Mouse (Mus musculus) limb, embryonic 15.5 days (tissue): ENCODE data around the gene Gm27021. TPM values are rescaled to one million over a fixed set of nuclear protein-coding genes. Genes with fewer than 3 reads are reported as not detected.
A peak's percentile ranks its signal among the peaks of the same experiment; 100 is the strongest.
"Not testable (repeated sequence)": the region's sequence is repeated elsewhere in the genome, so short reads cannot be mapped to it uniquely, and the experiment has no call there.

Experiments used
- ATAC-seq: fragments of 200-750 bp; cut with Nextera tagmentation; 2 replicates; pipeline ENCODE4 v1.8.0; 2017; ENCODE audit warnings: low read depth, moderate TSS enrichment; ENCODE audit not compliant: insufficient number of reproducible peaks, low FRiP score, low TSS enrichment
- H3K27ac ChIP-seq: fragments of 300-500 bp; sonication (generic); 2 replicates; pipeline ENCODE4 v1.5.1; 2015; ENCODE audit warnings: moderate library complexity, mild to moderate bottlenecking, inconsistent platforms
- H3K27me3 ChIP-seq: fragments of 300-500 bp; sonication (generic); 2 replicates; pipeline ENCODE4 v1.6.1; 2015; ENCODE audit warnings: inconsistent platforms
- H3K36me3 ChIP-seq: fragments of 300-500 bp; sonication (generic); 2 replicates; pipeline ENCODE4 v1.6.1; 2015; ENCODE audit warnings: inconsistent platforms
- H3K4me1 ChIP-seq: fragments of 300-500 bp; sonication (generic); 2 replicates; pipeline ENCODE4 v1.6.1; 2015; ENCODE audit warnings: inconsistent platforms
- H3K4me2 ChIP-seq: fragments of 300-500 bp; sonication (generic); 2 replicates; pipeline ENCODE4 v1.6.1; 2015; ENCODE audit warnings: mild to moderate bottlenecking, inconsistent platforms
- H3K4me3 ChIP-seq: fragments of 300-500 bp; sonication (generic); 2 replicates; pipeline ENCODE4 v1.5.1; 2015; ENCODE audit warnings: mild to moderate bottlenecking, inconsistent platforms
- H3K9ac ChIP-seq: fragments of 300-500 bp; sonication (generic); 2 replicates; pipeline ENCODE4 v1.6.1; 2015; ENCODE audit warnings: inconsistent platforms
- H3K9me3 ChIP-seq: fragments of 300-500 bp; sonication (generic); 2 replicates; pipeline ENCODE4 v1.6.1; 2016; ENCODE audit warnings: inconsistent platforms
- WGBS: fragments of 180-500 bp; shearing (Covaris S2); methylation state at CpG from one replicate; pipeline ENCODE4 v1.1.7; 2015; 5-methylcytosine and 5-hydroxymethylcytosine counted together
- polyA plus RNA-seq: library from polyadenylated mRNA; unstranded; fragments of >200 nt; fragmentation: Nextera tagmentation; extraction: Ambion mirVana; gene quantifications from 2 replicates; pipeline ENCODE4 v1.2.1, GENCODE M21; 2015

The Gm27021 gene
- polyA plus RNA-seq, 1 experiment from 2014 or later = 5.0 TPM

DNA sequence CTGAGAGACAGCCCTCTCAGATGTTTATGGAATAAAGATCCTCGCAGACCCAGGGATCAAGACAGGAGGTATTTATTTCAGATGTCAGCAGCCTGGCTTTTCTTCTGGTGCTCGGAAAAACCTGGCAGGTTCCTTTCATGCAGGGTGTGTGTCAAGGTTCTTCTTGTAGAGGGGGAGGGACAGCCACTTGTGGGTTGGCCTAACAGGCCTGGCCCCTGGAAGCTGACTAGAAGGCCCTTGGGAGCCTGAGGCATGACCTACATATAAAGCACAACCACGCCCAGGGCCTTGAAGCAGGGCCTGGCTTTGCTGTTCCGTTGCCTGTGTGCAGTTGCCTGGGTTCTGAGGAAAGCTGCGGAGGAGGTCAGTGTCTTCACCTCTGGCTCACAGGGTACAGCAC, 17.2 kb upstream of the Gm27021 start:
- Histone ChIP-seq H3K27ac (peak overlapping the region; percentile 77), H3K27me3 (peaks cover 5% of the 10 kb centered on the region; the same call in 1 of the 2 replicates), H3K36me3 (no peaks in the 10 kb centered on the region), H3K9ac (no peak overlapping the region), H3K4me2 (no peak overlapping the region), H3K4me1 (peaks cover 22% of the 10 kb centered on the region), H3K9me3 (no peaks in the 10 kb centered on the region), H3K4me3 (no peak overlapping the region)
- ATAC-seq = no peak; the same call in 1 of the 2 replicates
- WGBS = 36% methylated on average over 5 of the region's 5 CpGs

- H3K4me3 ChIP-seq = no peak overlapping the region
- no peak for ATAC-seq
- peaks cover 22% of the 10 kb centered on the region for H3K4me1 ChIP-seq
- H3K27ac ChIP-seq = no peak overlapping the region
- H3K9ac ChIP-seq = no peak overlapping the region
- no peaks in the 10 kb centered on the region for H3K36me3 ChIP-seq
- no peaks in the 10 kb centered on the region for H3K9me3 ChIP-seq
- 62% methylated on average over 5 of the region's 5 CpGs for whole genome bisulfite sequencing
- H3K4me2 ChIP-seq = no peak overlapping the region
- peaks cover 5% of the 10 kb centered on the region; the same call in 1 of the 2 replicates for H3K27me3 ChIP-seq
Observed at GRCm38 (mm10) chr8:120684082-120684481, 16.2 kb upstream of the Gm27021 start.

- Histone ChIP-seq H3K9ac (no peak overlapping the region), H3K9me3 (no peaks in the 10 kb centered on the region), H3K4me1 (peaks cover 22% of the 10 kb centered on the region), H3K27ac (no peak overlapping the region), H3K27me3 (peaks cover 5% of the 10 kb centered on the region; the same call in 1 of the 2 replicates), H3K4me3 (no peak overlapping the region), H3K4me2 (no peak overlapping the region), H3K36me3 (no peaks in the 10 kb centered on the region)
- WGBS = 14% methylated on average over 10 of the region's 10 CpGs
- ATAC-seq = no peak
Observed at GRCm38 (mm10) chr8:120683602-120684001, 15.7 kb upstream of the Gm27021 start.

- H3K4me2 ChIP-seq = no peak overlapping the region
- ATAC-seq = no peak
- no peak overlapping the region for H3K9ac ChIP-seq
- no peak overlapping the region for H3K27ac ChIP-seq
- H3K4me1 ChIP-seq = peaks cover 20% of the 10 kb centered on the region
- H3K4me3 ChIP-seq = no peak overlapping the region
- WGBS = 68% methylated on average over 10 of the region's 10 CpGs
- H3K27me3 ChIP-seq = peaks cover 5% of the 10 kb centered on the region; the same call in 1 of the 2 replicates
- no peaks in the 10 kb centered on the region for H3K36me3 ChIP-seq
- H3K9me3 ChIP-seq = no peaks in the 10 kb centered on the region
Observed at GRCm38 (mm10) chr8:120681113-120681512, 13.2 kb upstream of the Gm27021 start.

GRCm38 (mm10) chr8:120680405-120680804, 12.5 kb upstream of the Gm27021 start:
- not testable (repeated sequence) for ATAC-seq, H3K27ac ChIP-seq, H3K4me3 ChIP-seq, H3K9me3 ChIP-seq, H3K9ac ChIP-seq, H3K36me3 ChIP-seq, H3K27me3 ChIP-seq, H3K4me2 ChIP-seq
- WGBS = 56% methylated on average over 7 of the region's 7 CpGs
- H3K4me1 ChIP-seq = peaks cover 16% of the 10 kb centered on the region

DNA sequence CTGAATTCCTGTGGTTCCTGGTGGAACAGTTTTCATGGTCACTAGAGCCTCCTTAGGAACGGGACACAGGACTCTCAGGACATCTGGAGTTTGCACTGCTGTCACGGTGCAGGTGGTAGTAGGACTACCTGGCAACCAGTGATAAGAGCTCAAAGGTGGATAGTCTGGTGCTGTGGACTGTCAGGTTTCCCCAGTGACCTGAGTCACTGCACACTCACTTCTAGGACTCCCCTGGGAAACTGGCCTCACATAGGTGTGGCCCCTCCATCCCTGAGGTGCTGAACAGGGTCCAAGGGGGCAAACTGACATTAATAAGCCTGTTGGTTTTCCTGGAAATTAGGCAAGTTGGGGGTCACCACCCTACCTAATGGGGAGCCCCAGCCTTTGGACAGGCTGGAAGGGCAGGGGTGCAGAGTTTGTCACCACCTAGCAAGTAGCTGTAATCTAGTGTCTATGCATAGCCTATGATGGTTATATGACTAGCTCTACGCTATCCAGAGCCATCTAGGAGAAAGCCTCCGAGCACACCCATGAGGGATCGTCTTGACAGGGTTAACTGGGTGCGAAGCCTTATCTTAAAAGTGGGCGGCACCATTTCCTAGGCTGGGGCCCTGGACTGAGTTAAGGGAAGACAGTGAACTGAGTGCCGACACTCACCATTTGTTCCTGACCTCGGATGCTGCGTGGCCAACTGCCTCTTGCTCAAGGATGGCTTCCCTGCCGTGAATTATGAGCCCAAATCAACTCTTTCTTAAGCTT, 11.9 kb upstream of the Gm27021 start:
- Histone ChIP-seq H3K4me2 (no peak overlapping the region), H3K9ac (no peak overlapping the region), H3K36me3 (peaks cover 7% of the 10 kb centered on the region; the same call in 1 of the 2 replicates), H3K9me3 (no peaks in the 10 kb centered on the region), H3K27ac (no peak overlapping the region), H3K4me3 (no peak overlapping the region), H3K4me1 (peaks cover 10% of the 10 kb centered on the region; the same call in 1 of the 2 replicates), H3K27me3 (peaks cover 5% of the 10 kb centered on the region; the same call in 1 of the 2 replicates)
- ATAC-seq = no peak
- WGBS = 56% methylated on average over 11 of the region's 11 CpGs

DNA sequence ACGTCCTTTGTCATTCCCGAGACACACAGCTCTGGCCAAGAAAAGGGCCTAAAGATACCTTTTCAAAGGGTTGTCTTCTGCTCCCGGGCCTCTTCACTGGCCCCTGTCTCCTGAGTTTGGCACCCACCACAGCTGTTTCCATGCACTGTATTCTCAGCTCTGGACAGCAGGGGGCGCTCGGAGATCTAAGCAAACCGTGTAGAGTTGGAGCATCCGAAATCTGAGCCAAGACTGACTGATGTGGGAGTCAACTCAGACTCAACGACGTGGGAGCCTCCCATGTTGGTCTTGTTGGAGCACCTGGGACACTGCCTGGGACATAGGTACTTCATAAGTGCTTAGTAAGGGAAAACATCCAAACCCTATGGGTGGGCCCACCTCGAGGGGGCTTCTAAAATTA, 10.6 kb upstream of the Gm27021 start:
- Histone ChIP-seq H3K4me2 (no peak overlapping the region), H3K27me3 (peaks cover 5% of the 10 kb centered on the region; the same call in 1 of the 2 replicates), H3K9me3 (no peaks in the 10 kb centered on the region), H3K36me3 (peaks cover 16% of the 10 kb centered on the region), H3K9ac (no peak overlapping the region), H3K4me3 (no peak overlapping the region), H3K4me1 (0 out of 2 replicates have a peak, but pooled peaks cover 3% of the 10 kb centered on the region), H3K27ac (no peak overlapping the region)
- WGBS = 12% methylated on average over 10 of the region's 10 CpGs
- ATAC-seq = no peak

GRCm38 (mm10) chr8:120675718-120676117, 7.8 kb upstream of the Gm27021 start:
- H3K9ac ChIP-seq = no peak overlapping the region
- 0 out of 2 replicates have a peak, but pooled peaks cover 3% of the 10 kb centered on the region for H3K4me1 ChIP-seq
- WGBS = 76% methylated on average over 8 of the region's 8 CpGs
- no peaks in the 10 kb centered on the region for H3K27me3 ChIP-seq
- no peak for ATAC-seq
- no peak overlapping the region for H3K4me2 ChIP-seq
- no peak overlapping the region for H3K27ac ChIP-seq
- H3K36me3 ChIP-seq = peaks cover 42% of the 10 kb centered on the region
- H3K9me3 ChIP-seq = no peaks in the 10 kb centered on the region
- no peak overlapping the region for H3K4me3 ChIP-seq

- H3K36me3 ChIP-seq = peaks cover 53% of the 10 kb centered on the region
Observed at GRCm38 (mm10) chr8:120673298-120673697, 5.4 kb upstream of the Gm27021 start.

GRCm38 (mm10) chr8:120672626-120673229, 4.8 kb upstream of the Gm27021 start:
- Histone ChIP-seq H3K36me3 (peaks cover 53% of the 10 kb centered on the region), H3K9ac (no peak overlapping the region), H3K27me3 (no peaks in the 10 kb centered on the region), H3K9me3 (no peaks in the 10 kb centered on the region), H3K4me2 (no peak overlapping the region), H3K4me3 (no peak overlapping the region), H3K4me1 (peaks cover 7% of the 10 kb centered on the region), H3K27ac (no peak overlapping the region)
- WGBS = 87% methylated on average over 16 of the region's 16 CpGs
- no peak for ATAC-seq

More at GRCm38 (mm10) chr8:120673298-120673697, 5.4 kb upstream of the Gm27021 start:
- 94% methylated on average over 7 of the region's 7 CpGs for WGBS
- Histone ChIP-seq H3K4me1 (peaks cover 7% of the 10 kb centered on the region), H3K27me3 (no peaks in the 10 kb centered on the region), H3K4me3 (no peak overlapping the region), H3K4me2 (no peak overlapping the region), H3K9ac (no peak overlapping the region), H3K9me3 (no peaks in the 10 kb centered on the region), H3K27ac (no peak overlapping the region)
- no peak for ATAC-seq

GRCm38 (mm10) chr8:120671775-120672174, 3.9 kb upstream of the Gm27021 start:
- Histone ChIP-seq H3K4me3 (no peak overlapping the region), H3K9me3 (no peaks in the 10 kb centered on the region), H3K27me3 (no peaks in the 10 kb centered on the region), H3K36me3 (peaks cover 53% of the 10 kb centered on the region), H3K4me2 (no peak overlapping the region), H3K9ac (no peak overlapping the region), H3K27ac (no peak overlapping the region), H3K4me1 (peaks cover 12% of the 10 kb centered on the region)
- WGBS = 72% methylated on average over 6 of the region's 6 CpGs
- ATAC-seq = no peak

- Histone ChIP-seq H3K36me3 (peaks cover 40% of the 10 kb centered on the region), H3K27ac (peak within 1 kb of the TSS; percentile 88), H3K9me3 (no peaks in the 10 kb centered on the region), H3K9ac (peak within 1 kb of the TSS; percentile 98), H3K4me2 (peak within 1 kb of the TSS; percentile 83), H3K4me3 (peak within 1 kb of the TSS; percentile 85), H3K4me1 (peaks cover 40% of the 10 kb centered on the region), H3K27me3 (no peaks in the 10 kb centered on the region)
- WGBS = under 1% methylated on average over 51 of the region's 51 CpGs
- peak; percentile 11; the same call in 1 of the 2 replicates for ATAC-seq
Observed at GRCm38 (mm10) chr8:120668374-120668905, 561 bp upstream of the Gm27021 start, which contains the start of gene Emc8. TSS of gene Emc8 (minus strand) at chr8:120668573.
